Mouse (Mus musculus) stomach, postnatal 0 days (tissue): ENCODE results near the gene Sgce. TPM values are rescaled to one million over a fixed set of nuclear protein-coding genes. Genes with fewer than 3 reads are reported as not detected.

Source experiments
- ATAC-seq: fragments of 200-750 bp; cut with Nextera tagmentation; 2 replicates; pipeline ENCODE4 v1.8.0; 2017; ENCODE audit not compliant: low FRiP score, low TSS enrichment
- DNase-seq: peaks from one replicate; pipeline ENCODE4 v3.0.0-alpha.2; 2016; ENCODE audit warnings: low spot score
- H3K27ac ChIP-seq: fragments of 300-500 bp; sonication (generic); replicated peaks from 2 replicates; pipeline ENCODE4 v1.5.1; 2014; ENCODE audit warnings: mild to moderate bottlenecking, control low read depth
- H3K27me3 ChIP-seq: fragments of 300-500 bp; sonication (generic); 2 replicates; pipeline ENCODE4 v1.6.1; 2014; ENCODE audit warnings: low read length; ENCODE audit not compliant: control insufficient read depth, insufficient read depth
- H3K36me3 ChIP-seq: fragments of 300-500 bp; sonication (generic); 2 replicates; pipeline ENCODE4 v1.6.1; 2014; ENCODE audit warnings: low read length, mixed read lengths; ENCODE audit not compliant: control insufficient read depth, insufficient read depth
- H3K4me1 ChIP-seq: fragments of 300-500 bp; sonication (generic); replicated peaks from 2 replicates; pipeline ENCODE4 v1.6.1; 2014; ENCODE audit warnings: antibody characterized with exemption; ENCODE audit not compliant: control insufficient read depth, insufficient read depth
- H3K4me2 ChIP-seq: fragments of 300-500 bp; sonication (generic); replicated peaks from 2 replicates; pipeline ENCODE4 v1.6.1; 2014; ENCODE audit warnings: low read depth, mild to moderate bottlenecking, control low read depth, moderate library complexity
- H3K4me3 ChIP-seq: fragments of 300-500 bp; sonication (generic); 2 replicates; pipeline ENCODE4 v1.5.1; 2014; ENCODE audit warnings: low read depth, low read length, control low read depth
- H3K9ac ChIP-seq: fragments of 300-500 bp; sonication (generic); 2 replicates; pipeline ENCODE4 v1.6.1; 2014; ENCODE audit warnings: mild to moderate bottlenecking, low read length, control low read depth, mixed read lengths
- H3K9me3 ChIP-seq: fragments of 300-500 bp; sonication (generic); 2 replicates; pipeline ENCODE4 v1.6.1; 2016; ENCODE audit warnings: low read length; ENCODE audit not compliant: control insufficient read depth
- CTCF ChIP-seq: IDR thresholded peaks from 2 replicates; pipeline ENCODE4 v1.5.1; 2016; ENCODE audit warnings: antibody characterized with exemption, low read depth, mild to moderate bottlenecking, moderate library complexity
- EP300 ChIP-seq: optimal IDR thresholded peaks from 2 replicates; pipeline ENCODE3; 2016; ENCODE audit warnings: antibody characterized with exemption
- WGBS: fragments of 180-500 bp; shearing (Covaris S2); extraction: QIAGEN DNeasy Blood & Tissue Kit; methylation state at CpG from one replicate; pipeline ENCODE4 v1.1.7; 2014; 5-methylcytosine and 5-hydroxymethylcytosine counted together
- polyA plus RNA-seq: library from polyadenylated mRNA; unstranded; fragments of >200 nt; fragmentation: Nextera tagmentation; extraction: Ambion mirVana; gene quantifications from 2 replicates; pipeline ENCODE4 v1.2.1, GENCODE M21; 2015

The Sgce gene
- polyA plus RNA-seq, 1 experiment from 2014 or later: 45.8 TPM

- no peak for DNase-seq
- H3K27ac ChIP-seq: no peak overlapping the region
- TF ChIP-seq CTCF (no peak), EP300 (no peak)
- H3K36me3 ChIP-seq: no peaks in the 10 kb centered on the region
- H3K27me3 ChIP-seq: no peaks in the 10 kb centered on the region
- H3K9me3 ChIP-seq: no peaks in the 10 kb centered on the region
- ATAC-seq: no peak
- no peak overlapping the region for H3K9ac ChIP-seq
- WGBS: 50% methylated on average over 8 of the region's 8 CpGs
- no peak overlapping the region for H3K4me3 ChIP-seq
- no peak overlapping the region for H3K4me2 ChIP-seq
- H3K4me1 ChIP-seq: no peaks in the 10 kb centered on the region
Observed at GRCm38 (mm10) chr6:4694672-4695231, 52.3 kb downstream of the Sgce start.

GRCm38 (mm10) chr6:4693544-4693943 lies 53.5 kb downstream of the Sgce start:
- Histone ChIP-seq H3K36me3 (no peaks in the 10 kb centered on the region), H3K4me1 (no peaks in the 10 kb centered on the region), H3K27ac (no peak overlapping the region), H3K27me3 (no peaks in the 10 kb centered on the region), H3K4me3 (no peak overlapping the region), H3K9ac (no peak overlapping the region), H3K4me2 (no peak overlapping the region), H3K9me3 (no peaks in the 10 kb centered on the region)
- ATAC-seq (no peak), DNase-seq (no peak)
- 49% methylated on average over 10 of the region's 10 CpGs for WGBS
- TF ChIP-seq CTCF (no peak), EP300 (no peak)

GRCm38 (mm10) chr6:4690438-4690837 lies 56.6 kb downstream of the Sgce start:
- Histone ChIP-seq H3K27me3 (no peaks in the 10 kb centered on the region), H3K36me3 (no peaks in the 10 kb centered on the region), H3K9me3 (no peaks in the 10 kb centered on the region), H3K9ac (no peak overlapping the region), H3K4me1 (no peaks in the 10 kb centered on the region), H3K4me3 (no peak overlapping the region), H3K4me2 (no peak overlapping the region), H3K27ac (no peak overlapping the region)
- no peak for DNase-seq
- no peak for ATAC-seq
- WGBS: 86% methylated on average over 4 of the region's 4 CpGs
- TF ChIP-seq CTCF: no peak
- no peak for TF ChIP-seq EP300

- Histone ChIP-seq H3K36me3 (no peaks in the 10 kb centered on the region), H3K4me1 (no peaks in the 10 kb centered on the region), H3K4me3 (no peak overlapping the region), H3K9ac (no peak overlapping the region), H3K9me3 (no peaks in the 10 kb centered on the region), H3K27ac (no peak overlapping the region), H3K4me2 (no peak overlapping the region), H3K27me3 (no peaks in the 10 kb centered on the region)
- DNase-seq (no peak), ATAC-seq (no peak)
- 59% methylated on average over 10 of the region's 10 CpGs for WGBS
- TF ChIP-seq CTCF (no peak), EP300 (no peak)
Observed at GRCm38 (mm10) chr6:4684706-4685340, 62.2 kb downstream of the Sgce start.

- no peak overlapping the region for H3K4me2 ChIP-seq
- H3K27ac ChIP-seq: no peak overlapping the region
- TF ChIP-seq EP300 (no peak), CTCF (no peak)
- H3K9ac ChIP-seq: no peak overlapping the region
- no peaks in the 10 kb centered on the region for H3K4me1 ChIP-seq
- H3K36me3 ChIP-seq: no peaks in the 10 kb centered on the region
- H3K9me3 ChIP-seq: no peaks in the 10 kb centered on the region
- no peak overlapping the region for H3K4me3 ChIP-seq
- DNase-seq (no peak), ATAC-seq (no peak)
- no peaks in the 10 kb centered on the region for H3K27me3 ChIP-seq
- 85% methylated on average over 4 of the region's 4 CpGs for WGBS
Observed at GRCm38 (mm10) chr6:4680576-4680975, 66.4 kb downstream of the Sgce start.

- DNase-seq: no peak
- H3K9ac ChIP-seq: no peak overlapping the region
- H3K4me3 ChIP-seq: no peak overlapping the region
- H3K36me3 ChIP-seq: no peaks in the 10 kb centered on the region
- TF ChIP-seq EP300: no peak
- TF ChIP-seq CTCF: no peak
- WGBS: 92% methylated on average over 1 of the region's 1 CpGs
- no peaks in the 10 kb centered on the region for H3K9me3 ChIP-seq
- no peak overlapping the region for H3K27ac ChIP-seq
- no peaks in the 10 kb centered on the region for H3K27me3 ChIP-seq
- no peak for ATAC-seq
- no peaks in the 10 kb centered on the region for H3K4me1 ChIP-seq
- no peak overlapping the region for H3K4me2 ChIP-seq
Observed at GRCm38 (mm10) chr6:4679981-4680380, 67.0 kb downstream of the Sgce start.
